Mouse (Mus musculus) bone marrow, adult 2 months (tissue): ENCODE measurements around the gene Nudt4.

Source experiments
- CTCF ChIP-seq: fragments of 200-500 bp; IDR thresholded peaks from 2 replicates; pipeline ENCODE4 v1.5.1; 2011; ENCODE audit warnings: low read length, control low read depth; ENCODE audit not compliant: control insufficient read depth, insufficient read depth
- POLR2A ChIP-seq: fragments of 200-500 bp; IDR thresholded peaks from 2 replicates; pipeline ENCODE4 v1.6.1; 2011; ENCODE audit warnings: low read depth, mild to moderate bottlenecking, control low read depth, low read length, borderline replicate concordance; ENCODE audit not compliant: control insufficient read depth

DNA sequence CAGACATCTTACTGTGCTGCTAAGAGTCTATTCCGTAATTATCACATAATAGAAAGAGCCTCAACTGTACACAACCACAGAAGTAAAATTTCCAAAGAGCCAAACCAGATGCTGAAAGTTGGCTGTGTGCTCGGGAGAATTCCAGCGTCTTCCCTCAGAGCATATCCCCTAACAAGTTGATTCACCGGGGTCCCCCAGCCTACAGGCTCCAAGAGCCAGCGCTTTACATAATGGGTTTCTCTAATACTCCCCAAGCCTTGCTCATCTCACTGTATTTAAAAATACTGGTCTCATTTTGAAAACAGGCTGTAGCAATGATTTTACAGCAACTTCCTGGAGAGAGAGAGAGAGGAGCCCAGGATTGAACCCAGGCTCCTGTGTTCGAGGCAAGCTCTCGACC lies 2.3 kb downstream of the Nudt4 start:
- TF ChIP-seq CTCF (no peak), POLR2A (no peak)
